Mouse (Mus musculus) stomach, postnatal 0 days (tissue): ENCODE results near the gene Tc2n.

Source experiments
- CTCF ChIP-seq: IDR thresholded peaks from 2 replicates; pipeline ENCODE4 v1.5.1; 2016; ENCODE audit warnings: antibody characterized with exemption, low read depth, mild to moderate bottlenecking, moderate library complexity
- EP300 ChIP-seq: optimal IDR thresholded peaks from 2 replicates; pipeline ENCODE3; 2016; ENCODE audit warnings: antibody characterized with exemption

DNA sequence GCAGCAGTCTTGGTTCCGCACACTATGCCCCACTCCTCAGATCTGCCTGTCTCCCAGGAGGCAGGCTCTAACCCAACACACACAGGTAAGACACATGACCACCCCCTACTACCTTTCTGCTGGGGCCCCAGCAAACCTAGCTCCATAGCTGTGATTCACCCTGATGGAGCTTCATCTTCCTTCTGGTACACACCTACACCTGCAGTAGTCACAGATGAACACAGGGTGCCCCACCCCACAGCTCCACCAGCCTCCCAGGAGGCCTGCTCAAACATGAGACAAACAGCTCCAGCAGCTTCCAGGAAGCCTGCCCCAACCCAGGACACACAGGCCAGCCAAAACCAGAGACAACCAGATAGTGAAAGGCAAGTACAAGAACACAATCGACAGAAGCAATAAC lies 50.8 kb downstream of the Tc2n start:
- TF ChIP-seq CTCF (no peak), EP300 (no peak)
